Mouse (Mus musculus): Measurements from ENCODE around the gene Arrb1. TPM values are rescaled to one million over a fixed set of nuclear protein-coding genes. Genes with fewer than 3 reads are reported as not detected.

Arrb1 gene
- polyA plus RNA-seq, 1 experiment from 2014 or later: 73.5 TPM

DNA sequence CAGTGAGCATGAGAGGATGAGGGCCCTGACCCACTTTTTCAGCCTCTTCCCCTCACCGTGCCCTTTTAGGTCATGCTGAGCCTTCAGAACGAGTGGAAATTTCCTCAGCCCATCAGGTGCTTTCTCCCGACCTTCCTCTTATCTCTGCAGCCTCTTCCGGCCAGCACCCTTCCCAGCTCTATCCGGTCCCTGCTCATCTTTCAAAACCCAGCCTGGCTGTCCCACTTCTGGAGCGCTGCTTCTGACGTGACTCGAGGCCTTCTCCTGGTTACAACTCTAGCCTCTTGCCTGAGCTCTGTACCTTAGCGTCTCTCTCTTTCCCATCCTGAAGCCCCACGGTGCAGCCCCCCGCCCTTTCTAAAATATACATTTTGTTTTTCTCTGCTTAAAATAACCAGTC lies 119.0 kb downstream of the Arrb1 start:
- Histone ChIP-seq H3K4me3 (ENCODE audit: inconsistent target) (no peak overlapping the region), H3K36me3 (ENCODE audit: inconsistent target) (no peaks in the 10 kb centered on the region), H3K79me2 (ENCODE audit: inconsistent target) (no peaks in the 10 kb centered on the region), H3K27ac (no peak overlapping the region)
- 80% methylated on average over 10 of the region's 11 CpGs for WGBS (ENCODE audit: missing documents)

Other genes starting within 250 kb of the Arrb1 start
- gene Serpinh1, start 182.2 kb upstream of the Arrb1 start, polyA plus RNA-seq (2018): 0.11 to 0.53 TPM in 2 of 3 replicates, not detected in the other
- 5.5 to 14.8 TPM (median 13.9 TPM) in 3 replicates for gene Gdpd5, start 154.1 kb upstream of the Arrb1 start, polyA plus RNA-seq (2018)
- gene Klhl35, start 69.5 kb upstream of the Arrb1 start, polyA plus RNA-seq (2018): 0.26 to 0.35 TPM in 2 of 3 replicates, not detected in the other
- 269 to 859 TPM (median 797 TPM) in 3 replicates for gene Rps3, start 51.7 kb upstream of the Arrb1 start, polyA plus RNA-seq (2018)
- 1.1 to 3.4 TPM (median 2.4 TPM) in 3 replicates for gene Tpbgl, start 91.6 kb downstream of the Arrb1 start, polyA plus RNA-seq (2018)
- gene Slco2b1, start 175.9 kb downstream of the Arrb1 start, polyA plus RNA-seq (2018): 9.7 to 16.8 TPM (median 10.0 TPM) in 3 replicates
- not detected in 3 replicates for gene Olfr520, start 194.8 kb downstream of the Arrb1 start, polyA plus RNA-seq (2018)
- gene Olfr521, start 228.0 kb downstream of the Arrb1 start, polyA plus RNA-seq (2018): not detected in 3 replicates

Data from macrophage (primary cell).